Mouse (Mus musculus) hindbrain, postnatal 0 days (tissue): ENCODE measurements around the gene Klk15. TPM values are rescaled to one million over a fixed set of nuclear protein-coding genes. Genes with fewer than 3 reads are reported as not detected.

Source experiments
- ATAC-seq: fragments of 200-750 bp; cut with Nextera tagmentation; 2 replicates; pipeline ENCODE4 v1.8.0; 2017; ENCODE audit warnings: mild to moderate bottlenecking, moderate TSS enrichment, moderate library complexity
- DNase-seq: peaks from one replicate; pipeline ENCODE4 v3.0.0-alpha.2; 2015; ENCODE audit warnings: low spot score
- H3K27ac ChIP-seq: fragments of 300-500 bp; sonication (generic); 2 replicates; pipeline ENCODE4 v1.5.1; 2014; ENCODE audit warnings: mild to moderate bottlenecking
- H3K27me3 ChIP-seq: fragments of 300-500 bp; sonication (generic); 2 replicates; pipeline ENCODE4 v1.6.1; 2014; ENCODE audit warnings: low read length, mixed read lengths; ENCODE audit not compliant: insufficient read depth
- H3K36me3 ChIP-seq: fragments of 300-500 bp; sonication (generic); 2 replicates; pipeline ENCODE4 v1.6.1; 2014; ENCODE audit warnings: low read length, mixed read lengths; ENCODE audit not compliant: insufficient read depth
- H3K4me1 ChIP-seq: fragments of 300-500 bp; sonication (generic); 2 replicates; pipeline ENCODE4 v1.6.1; 2014; ENCODE audit warnings: antibody characterized with exemption, low read length, mixed read lengths; ENCODE audit not compliant: insufficient read depth
- H3K4me2 ChIP-seq: fragments of 300-500 bp; sonication (generic); 2 replicates; pipeline ENCODE4 v1.6.1; 2014; ENCODE audit warnings: low read depth, mild to moderate bottlenecking, low read length, moderate library complexity, mixed read lengths
- H3K4me3 ChIP-seq: fragments of 300-500 bp; sonication (generic); 2 replicates; pipeline ENCODE4 v1.5.1; 2014; ENCODE audit warnings: low read length
- H3K9ac ChIP-seq: fragments of 300-500 bp; sonication (generic); replicated peaks from 2 replicates; pipeline ENCODE4 v1.6.1; 2014; ENCODE audit warnings: mild to moderate bottlenecking, low read length, moderate library complexity, mixed read lengths
- H3K9me3 ChIP-seq: fragments of 300-500 bp; sonication (generic); 2 replicates; pipeline ENCODE4 v1.6.1; 2016; ENCODE audit warnings: low read length, mixed read lengths
- CTCF ChIP-seq: IDR thresholded peaks from 2 replicates; pipeline ENCODE4 v1.5.1; 2016; ENCODE audit warnings: antibody characterized with exemption, control low read depth, low read depth
- WGBS: fragments of 180-500 bp; shearing (Covaris S2); extraction: QIAGEN DNeasy Blood & Tissue Kit; methylation state at CpG from one replicate; pipeline ENCODE4 v1.1.7; 2014; 5-methylcytosine and 5-hydroxymethylcytosine counted together
- polyA plus RNA-seq: library from polyadenylated mRNA; unstranded; fragments of >200 nt; fragmentation: Nextera tagmentation; extraction: Ambion mirVana; gene quantifications from 2 replicates; pipeline ENCODE4 v1.2.1, GENCODE M21; 2015
- total RNA-seq: library from RNA; depleted of rRNA; stranded (reverse); fragments of >200 nt; gene quantifications from 2 replicates; pipeline ENCODE4 v1.2.3, GENCODE M21; 2014; rRNA removed

The Klk15 gene
- not detected in 2 replicates for total RNA-seq
- polyA plus RNA-seq = not detected in 2 replicates

DNA sequence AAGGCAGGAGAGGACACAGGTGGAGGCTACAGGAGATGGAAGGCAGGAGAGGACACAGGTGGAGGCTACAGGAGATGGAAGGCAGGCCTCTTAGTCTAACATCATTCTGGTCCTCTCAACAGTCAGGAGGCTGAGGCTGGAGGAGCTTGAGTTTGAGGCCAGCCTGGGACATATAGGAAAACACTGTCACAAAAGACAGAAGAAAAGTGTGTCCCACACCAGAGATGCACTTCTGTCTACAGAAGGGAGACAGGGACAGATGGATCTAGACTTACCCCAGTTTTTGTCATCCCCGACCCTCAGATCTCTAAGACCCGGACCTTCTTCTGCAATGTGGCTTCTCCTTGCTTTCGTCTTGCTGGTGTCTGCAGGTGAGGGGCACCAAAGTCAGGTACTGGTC is at the start of gene Klk15:
Klk15 (plus strand) TSS at position 301 of the 400 bp plus-strand sequence.
- WGBS = 92% methylated on average over 3 of the region's 3 CpGs
- ATAC-seq = no peak
- no peaks in the 10 kb centered on the region for H3K4me1 ChIP-seq

DNA sequence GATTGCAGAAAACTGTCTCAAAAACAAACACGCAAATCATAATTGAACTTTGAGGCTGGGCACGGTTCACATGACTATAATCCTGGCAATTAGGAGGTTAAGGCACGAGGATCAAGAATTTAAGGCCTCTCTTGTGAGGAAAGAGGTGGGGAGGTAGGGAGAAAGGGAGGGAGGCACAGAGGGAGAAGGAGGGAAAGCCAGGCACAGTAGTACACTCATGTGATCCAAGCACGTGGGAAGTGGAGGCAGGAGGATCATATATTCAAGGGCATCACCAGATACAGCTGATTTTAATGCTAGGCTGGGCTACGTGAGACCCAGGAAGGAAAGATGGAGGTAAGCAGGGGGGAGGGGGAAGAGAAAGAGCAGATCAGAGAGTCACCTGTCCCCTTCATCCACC is 42.2 kb upstream of the Klk15 start:
- Histone ChIP-seq H3K27me3 (no peaks in the 10 kb centered on the region), H3K4me3 (no peak overlapping the region), H3K4me1 (no peaks in the 10 kb centered on the region), H3K9me3 (no peaks in the 10 kb centered on the region), H3K27ac (no peak overlapping the region), H3K36me3 (no peaks in the 10 kb centered on the region), H3K9ac (no peak overlapping the region), H3K4me2 (no peak overlapping the region)
- DNase-seq = no peak
- 67% methylated on average over 5 of the region's 5 CpGs for WGBS
- no peak for TF ChIP-seq CTCF
- ATAC-seq = no peak

More for the DNA sequence above, at the start of gene Klk15:
- Histone ChIP-seq H3K27ac (no peak within 1 kb of the TSS), H3K36me3 (no peaks in the 10 kb centered on the region), H3K4me3 (no peak within 1 kb of the TSS), H3K27me3 (no peaks in the 10 kb centered on the region), H3K9me3 (no peaks in the 10 kb centered on the region), H3K4me2 (no peak within 1 kb of the TSS), H3K9ac (no peak within 1 kb of the TSS)
- TF ChIP-seq CTCF = no peak
- no peak for DNase-seq

DNA sequence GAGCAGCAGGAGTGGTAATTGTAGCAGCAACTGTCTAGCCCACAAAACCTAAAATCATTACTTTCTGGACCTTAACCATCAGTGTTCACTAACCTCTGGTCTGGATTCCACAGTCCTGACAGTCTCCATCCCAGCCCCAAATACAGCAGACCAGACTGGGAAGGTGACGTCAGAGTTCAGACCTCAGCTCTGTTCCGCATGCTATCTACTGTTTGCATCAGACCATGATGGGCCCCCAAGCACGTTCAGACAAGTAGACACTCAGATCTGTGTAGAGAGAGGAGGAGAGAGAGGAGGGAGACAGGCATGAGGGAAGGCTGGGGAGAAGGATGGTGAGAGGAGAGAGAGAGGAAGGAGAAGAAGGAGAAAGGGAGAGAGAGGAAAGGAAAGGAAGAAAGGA is 41.8 kb upstream of the Klk15 start:
- Histone ChIP-seq H3K4me1 (no peaks in the 10 kb centered on the region), H3K27ac (no peak overlapping the region), H3K9ac (no peak overlapping the region), H3K9me3 (no peaks in the 10 kb centered on the region), H3K27me3 (no peaks in the 10 kb centered on the region), H3K4me3 (no peak overlapping the region), H3K36me3 (no peaks in the 10 kb centered on the region), H3K4me2 (no peak overlapping the region)
- DNase-seq = no peak
- no peak for ATAC-seq
- WGBS = 67% methylated on average over 3 of the region's 3 CpGs
- no peak for TF ChIP-seq CTCF

DNA sequence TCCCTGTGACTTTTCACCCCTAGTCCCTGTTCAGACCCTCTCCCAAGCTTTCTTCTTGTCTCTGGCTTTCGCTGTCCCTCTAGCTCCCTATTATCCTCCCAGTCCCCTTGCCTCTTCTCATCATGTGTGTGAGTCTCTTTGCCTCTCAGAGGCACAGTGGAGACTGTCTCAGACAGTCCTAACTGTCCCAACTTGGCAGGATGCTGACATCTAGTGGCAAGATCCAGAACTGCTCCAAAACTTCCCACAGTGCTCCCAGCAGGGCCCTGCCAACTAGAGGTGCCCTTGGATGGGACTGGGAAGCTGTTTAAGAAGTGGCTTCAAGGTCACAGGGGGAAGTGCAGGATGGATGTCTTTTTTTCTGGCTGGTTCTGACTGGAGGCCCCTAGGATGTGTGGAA is 38.7 kb upstream of the Klk15 start:
- no peak overlapping the region for H3K4me2 ChIP-seq
- 0% methylated on average over 1 of the region's 1 CpGs for WGBS
- ATAC-seq (peak; percentile 96), DNase-seq (peak; percentile 95)
- no peak overlapping the region for H3K4me3 ChIP-seq
- H3K4me1 ChIP-seq = no peaks in the 10 kb centered on the region
- no peak overlapping the region for H3K27ac ChIP-seq
- no peak overlapping the region for H3K9ac ChIP-seq
- H3K27me3 ChIP-seq = no peaks in the 10 kb centered on the region
- TF ChIP-seq CTCF = peak; percentile 95
- H3K9me3 ChIP-seq = no peaks in the 10 kb centered on the region
- no peaks in the 10 kb centered on the region for H3K36me3 ChIP-seq

DNA sequence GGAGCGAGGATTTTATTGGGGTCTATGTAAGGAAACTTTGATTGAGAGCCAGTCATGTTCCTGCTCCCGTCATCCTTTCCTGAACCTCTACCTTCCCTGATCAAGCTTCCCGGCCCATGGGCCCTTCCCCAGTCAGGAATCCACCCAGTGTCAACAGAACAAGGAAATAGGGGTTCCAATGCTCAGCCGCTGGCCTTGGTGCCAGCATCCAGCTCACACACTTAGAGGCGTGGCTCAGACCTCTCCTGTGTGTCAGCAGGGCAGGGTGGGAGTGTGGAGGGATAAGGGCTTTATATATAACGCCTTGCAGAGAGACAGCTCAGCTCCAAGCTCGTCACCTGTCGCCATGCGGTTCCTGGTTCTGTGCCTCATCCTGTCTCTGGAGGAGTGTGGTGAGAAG is 18.7 kb upstream of the Klk15 start:
- ATAC-seq (no peak), DNase-seq (no peak)
- Histone ChIP-seq H3K36me3 (no peaks in the 10 kb centered on the region), H3K9ac (no peak overlapping the region), H3K4me1 (no peaks in the 10 kb centered on the region), H3K27ac (no peak overlapping the region), H3K9me3 (no peaks in the 10 kb centered on the region), H3K27me3 (no peaks in the 10 kb centered on the region), H3K4me3 (no peak overlapping the region), H3K4me2 (no peak overlapping the region)
- no peak for TF ChIP-seq CTCF
- 79% methylated on average over 7 of the region's 9 CpGs for WGBS

DNA sequence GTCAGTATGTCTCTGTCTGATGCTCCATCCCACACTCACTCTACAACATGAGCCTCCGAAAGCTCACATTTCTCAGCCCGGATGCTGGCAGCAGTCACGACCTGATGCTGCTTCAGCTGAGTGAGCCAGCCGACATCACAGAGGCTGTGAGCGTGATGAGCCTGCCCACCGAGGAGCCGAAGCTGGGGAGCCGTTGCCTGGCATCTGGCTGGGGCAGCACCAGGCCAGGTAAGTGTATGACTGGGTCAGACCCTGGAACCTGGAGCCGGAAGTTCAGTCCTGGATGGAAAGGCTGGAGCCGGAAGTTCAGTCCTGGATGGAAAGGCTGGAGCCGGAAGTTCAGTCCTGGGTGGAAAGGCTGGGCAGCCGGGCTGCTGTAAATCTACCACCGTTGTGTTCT is 15.1 kb upstream of the Klk15 start:
- H3K27ac ChIP-seq = no peak overlapping the region
- no peak for TF ChIP-seq CTCF
- H3K4me1 ChIP-seq = no peaks in the 10 kb centered on the region
- no peaks in the 10 kb centered on the region for H3K9me3 ChIP-seq
- no peaks in the 10 kb centered on the region for H3K36me3 ChIP-seq
- WGBS = 82% methylated on average over 13 of the region's 13 CpGs
- DNase-seq = no peak
- no peak for ATAC-seq
- H3K9ac ChIP-seq = no peak overlapping the region
- H3K4me3 ChIP-seq = no peak overlapping the region
- no peak overlapping the region for H3K4me2 ChIP-seq
- H3K27me3 ChIP-seq = no peaks in the 10 kb centered on the region

DNA sequence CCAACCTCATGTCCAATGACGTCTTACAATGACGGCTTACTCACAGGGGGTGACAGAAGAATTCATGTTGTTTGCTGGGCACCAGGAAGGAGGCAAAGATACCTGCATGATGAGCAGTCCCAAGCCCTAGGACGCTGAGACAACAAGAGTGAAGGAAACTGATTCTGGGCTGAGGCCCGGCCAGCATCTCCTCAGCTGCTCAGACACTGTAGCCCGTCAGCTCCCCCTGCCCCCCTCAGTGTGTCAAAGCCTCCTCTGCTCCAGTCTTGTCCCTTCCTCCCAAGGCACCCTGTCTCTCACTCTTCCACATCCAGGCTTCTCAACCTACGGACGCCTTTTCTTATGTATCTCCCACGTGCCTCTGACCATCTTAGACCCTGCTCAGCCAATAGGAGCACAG is 14.7 kb upstream of the Klk15 start:
- Histone ChIP-seq H3K36me3 (no peaks in the 10 kb centered on the region), H3K9ac (no peak overlapping the region), H3K4me1 (no peaks in the 10 kb centered on the region), H3K27ac (no peak overlapping the region), H3K9me3 (no peaks in the 10 kb centered on the region), H3K4me2 (no peak overlapping the region), H3K27me3 (no peaks in the 10 kb centered on the region), H3K4me3 (no peak overlapping the region)
- 73% methylated on average over 8 of the region's 8 CpGs for WGBS
- TF ChIP-seq CTCF = no peak
- ATAC-seq (no peak), DNase-seq (no peak)
